ENCODE assay signal across 11 mouse cellular contexts in genomic region chr2:152728594-152728993, GRCm38 (mm10). TPM values are rescaled to one million over a fixed set of nuclear protein-coding genes. Genes with fewer than 3 reads are reported as not detected.
A peak's percentile ranks its signal among the peaks of the same experiment; 100 is the strongest.
DNase-seq lines count a peak whose midpoint lies in the region; ATAC-seq and TF ChIP-seq lines count a peak whose summit lies in the region.
"Had no signal": no experiment of that assay in that cellular context is flagged by ENCODE, and none has a peak within 500 bp of the region (broad histone marks: within the 10 kb centered on the region; RNA-seq: fewer than 3 reads in every experiment).

No protein-coding gene starts in this region.

- 81% methylated on average over 7 of the region's 7 CpGs for WGBS in heart, embryonic 15.5 days
- 85% methylated on average over 7 of the region's 7 CpGs for WGBS in midbrain, embryonic 12.5 days
- 89% methylated on average over 7 of the region's 7 CpGs for WGBS in midbrain, embryonic 11.5 days
- WGBS in limb, embryonic 10.5 days = 80% methylated on average over 7 of the region's 7 CpGs
- WGBS in stomach, postnatal 0 days = 51% methylated on average over 7 of the region's 7 CpGs

- H3K9ac ChIP-seq in heart, embryonic 15.5 days = no peak overlapping the region
- H3K9ac ChIP-seq in midbrain, embryonic 12.5 days (replicated peaks) = no peak overlapping the region
- H3K9ac ChIP-seq in midbrain, embryonic 11.5 days (ENCODE audit: low read length) = no peak overlapping the region
- H3K9ac ChIP-seq in stomach, postnatal 0 days (ENCODE audit: low read length) = no peak overlapping the region

- no peak overlapping the region for H3K4me2 ChIP-seq in heart, embryonic 15.5 days
- H3K4me2 ChIP-seq in midbrain, embryonic 12.5 days (replicated peaks) = no peak overlapping the region
- H3K4me2 ChIP-seq in midbrain, embryonic 11.5 days = no peak overlapping the region
- H3K4me2 ChIP-seq in stomach, postnatal 0 days (replicated peaks; ENCODE audit: low read depth) = no peak overlapping the region

- ATAC-seq in heart, embryonic 15.5 days (replicated peaks; ENCODE audit: insufficient number of reproducible peaks, insufficient read depth, low FRiP score, low read depth) = no peak
- ATAC-seq in midbrain, embryonic 12.5 days (ENCODE audit: low FRiP score, low read depth) = no peak
- ATAC-seq in midbrain, embryonic 11.5 days (ENCODE audit: low FRiP score) = no peak
- ATAC-seq in stomach, postnatal 0 days (ENCODE audit: low FRiP score, low TSS enrichment) = no peak

- no peaks in the 10 kb centered on the region for H3K36me3 ChIP-seq in heart, embryonic 15.5 days
- H3K36me3 ChIP-seq in midbrain, embryonic 12.5 days = no peaks in the 10 kb centered on the region
- no peaks in the 10 kb centered on the region for H3K36me3 ChIP-seq in midbrain, embryonic 11.5 days (ENCODE audit: control insufficient read depth, insufficient read depth, low read length)
- no peaks in the 10 kb centered on the region for H3K36me3 ChIP-seq in limb, embryonic 10.5 days
- H3K36me3 ChIP-seq in stomach, postnatal 0 days (ENCODE audit: control insufficient read depth, insufficient read depth, low read length) = no peaks in the 10 kb centered on the region

- no peak overlapping the region for H3K4me3 ChIP-seq in heart, embryonic 15.5 days
- H3K4me3 ChIP-seq in midbrain, embryonic 12.5 days = no peak overlapping the region
- no peak overlapping the region for H3K4me3 ChIP-seq in midbrain, embryonic 11.5 days (ENCODE audit: low read depth, low read length)
- no peak overlapping the region for H3K4me3 ChIP-seq in limb, embryonic 10.5 days
- H3K4me3 ChIP-seq in stomach, postnatal 0 days (ENCODE audit: low read depth, low read length) = no peak overlapping the region
- H3K4me3 ChIP-seq: megakaryocyte, embryonic 14.5 days had no signal

- H3K9me3 ChIP-seq in heart, embryonic 15.5 days (replicated peaks) = no peaks in the 10 kb centered on the region
- no peaks in the 10 kb centered on the region for H3K9me3 ChIP-seq in midbrain, embryonic 12.5 days
- no peaks in the 10 kb centered on the region for H3K9me3 ChIP-seq in midbrain, embryonic 11.5 days (ENCODE audit: control insufficient read depth, low read length)
- no peaks in the 10 kb centered on the region for H3K9me3 ChIP-seq in limb, embryonic 10.5 days (replicated peaks)
- H3K9me3 ChIP-seq in stomach, postnatal 0 days (ENCODE audit: control insufficient read depth, low read length) = no peaks in the 10 kb centered on the region
- H3K9me3 ChIP-seq: megakaryocyte, embryonic 14.5 days had no signal

- H3K27me3 ChIP-seq in heart, embryonic 15.5 days = no peaks in the 10 kb centered on the region; the same call in 1 of the 2 replicates
- H3K27me3 ChIP-seq in midbrain, embryonic 12.5 days = peaks cover 13% of the 10 kb centered on the region
- no peaks in the 10 kb centered on the region for H3K27me3 ChIP-seq in midbrain, embryonic 11.5 days (ENCODE audit: control insufficient read depth, insufficient read depth, low read length)
- H3K27me3 ChIP-seq in limb, embryonic 10.5 days (ENCODE audit: low read depth, poor library complexity, severe bottlenecking) = no peaks in the 10 kb centered on the region
- H3K27me3 ChIP-seq in stomach, postnatal 0 days (ENCODE audit: control insufficient read depth, insufficient read depth, low read length) = no peaks in the 10 kb centered on the region

- DNase-seq in heart, adult 9 months (ENCODE audit: low spot score in 2 of 2) = no peak
- no peak for DNase-seq in midbrain, embryonic 11.5 days (ENCODE audit: low spot score, missing footprints)
- DNase-seq in limb, embryonic 10.5 days (ENCODE audit: low spot score) = no peak
- DNase-seq in stomach, postnatal 0 days (ENCODE audit: low spot score) = peak; percentile 17
- DNase-seq in adrenal gland, adult 8-10 months = no peak
- DNase-seq in cerebellum, adult 8-10 months = no peak
- DNase-seq: cerebellum, postnatal 36 days had no signal

- H3K27ac ChIP-seq in heart, embryonic 15.5 days = peak overlapping the region; percentile 78
- H3K27ac ChIP-seq in midbrain, embryonic 12.5 days (replicated peaks) = 0 out of 2 replicates have a peak overlapping the region, but pooled peaks have one; percentile 40
- no peak overlapping the region for H3K27ac ChIP-seq in midbrain, embryonic 11.5 days (ENCODE audit: low read depth, low read length)
- H3K27ac ChIP-seq in limb, embryonic 10.5 days = peak overlapping the region; percentile 88
- H3K27ac ChIP-seq in stomach, postnatal 0 days (replicated peaks) = peak overlapping the region; percentile 91

- H3K4me1 ChIP-seq in heart, embryonic 15.5 days (replicated peaks) = peaks cover 51% of the 10 kb centered on the region
- H3K4me1 ChIP-seq in midbrain, embryonic 12.5 days = peaks cover 30% of the 10 kb centered on the region
- H3K4me1 ChIP-seq in midbrain, embryonic 11.5 days (ENCODE audit: control insufficient read depth, insufficient read depth, low read length) = peaks cover 22% of the 10 kb centered on the region
- peaks cover 93% of the 10 kb centered on the region for H3K4me1 ChIP-seq in limb, embryonic 10.5 days
- peaks cover 10% of the 10 kb centered on the region for H3K4me1 ChIP-seq in stomach, postnatal 0 days (replicated peaks; ENCODE audit: control insufficient read depth, insufficient read depth)

- TF ChIP-seq EP300 in stomach, postnatal 0 days (optimal IDR thresholded peaks at IDR 0.05) = no peak

- TF ChIP-seq CTCF in stomach, postnatal 0 days (IDR thresholded peaks at IDR 0.05; ENCODE audit: low read depth) = no peak

RNA-seq across cellular contexts. Expression of gene Id1, which starts 7.5 kb away (rescaled TPM):
- 61.9 and 63.1 TPM in 2 replicates for polyA plus RNA-seq in heart, embryonic 15.5 days (2015; fragmentation: Nextera tagmentation; extraction: Ambion mirVana)
- polyA plus RNA-seq in midbrain, embryonic 12.5 days (2016; fragmentation: Nextera tagmentation; extraction: Ambion mirVana) = 65.1 and 69.6 TPM in 2 replicates
- 66.0 and 70.7 TPM in 2 replicates for polyA plus RNA-seq in midbrain, embryonic 11.5 days (2014; fragmentation: Nextera tagmentation; extraction: Ambion mirVana)
- 132 and 178 TPM in 2 replicates for polyA plus RNA-seq in limb, embryonic 10.5 days (2016; fragmentation: Nextera tagmentation; extraction: Ambion mirVana)
- 191 and 228 TPM in 2 replicates for polyA plus RNA-seq in stomach, postnatal 0 days (2015; fragmentation: Nextera tagmentation; extraction: Ambion mirVana)
- total RNA-seq in adrenal gland, adult 8-10 months (2022) = 10 to 100 TPM; 38.9 to 74.3 (median 55.1) TPM

RNA-seq across cellular contexts. Expression of gene Cox4i2, which starts 25.4 kb away (rescaled TPM):
- 20.8 and 24.2 TPM in 2 replicates for polyA plus RNA-seq in heart, embryonic 15.5 days (2015; fragmentation: Nextera tagmentation; extraction: Ambion mirVana)
- 3.2 and 3.9 TPM in 2 replicates for polyA plus RNA-seq in midbrain, embryonic 12.5 days (2016; fragmentation: Nextera tagmentation; extraction: Ambion mirVana)
- polyA plus RNA-seq in midbrain, embryonic 11.5 days (2014; fragmentation: Nextera tagmentation; extraction: Ambion mirVana) = 2.8 and 3.7 TPM in 2 replicates
- 11.2 and 18.4 TPM in 2 replicates for polyA plus RNA-seq in limb, embryonic 10.5 days (2016; fragmentation: Nextera tagmentation; extraction: Ambion mirVana)
- polyA plus RNA-seq in stomach, postnatal 0 days (2015; fragmentation: Nextera tagmentation; extraction: Ambion mirVana) = 9.8 and 10.6 TPM in 2 replicates
- 1 to 10 TPM; 1.3 to 4.4 (median 2.7) TPM for total RNA-seq in adrenal gland, adult 8-10 months (2022)
- total RNA-seq: CH12.LX had no signal

RNA-seq across cellular contexts. Expression of gene Mcts2, which starts 41.8 kb away (rescaled TPM):
- polyA plus RNA-seq in heart, embryonic 15.5 days (2015; fragmentation: Nextera tagmentation; extraction: Ambion mirVana) = 18.9 and 20.3 TPM in 2 replicates
- polyA plus RNA-seq in midbrain, embryonic 12.5 days (2016; fragmentation: Nextera tagmentation; extraction: Ambion mirVana) = 38.4 and 39.6 TPM in 2 replicates
- 43.4 and 48.6 TPM in 2 replicates for polyA plus RNA-seq in midbrain, embryonic 11.5 days (2014; fragmentation: Nextera tagmentation; extraction: Ambion mirVana)
- polyA plus RNA-seq in limb, embryonic 10.5 days (2016; fragmentation: Nextera tagmentation; extraction: Ambion mirVana) = 38.0 and 43.9 TPM in 2 replicates
- 22.9 and 23.4 TPM in 2 replicates for polyA plus RNA-seq in stomach, postnatal 0 days (2015; fragmentation: Nextera tagmentation; extraction: Ambion mirVana)
- 10 to 100 TPM; 28.1 to 32.3 (median 29.7) TPM for total RNA-seq in adrenal gland, adult 8-10 months (2022)

RNA-seq across cellular contexts. Expression of gene H13, which starts 59.3 kb away (rescaled TPM):
- polyA plus RNA-seq in heart, embryonic 15.5 days (2015; fragmentation: Nextera tagmentation; extraction: Ambion mirVana) = 70.6 and 86.1 TPM in 2 replicates
- 142 and 147 TPM in 2 replicates for polyA plus RNA-seq in midbrain, embryonic 12.5 days (2016; fragmentation: Nextera tagmentation; extraction: Ambion mirVana)
- polyA plus RNA-seq in midbrain, embryonic 11.5 days (2014; fragmentation: Nextera tagmentation; extraction: Ambion mirVana) = 117 and 119 TPM in 2 replicates
- 104 and 118 TPM in 2 replicates for polyA plus RNA-seq in limb, embryonic 10.5 days (2016; fragmentation: Nextera tagmentation; extraction: Ambion mirVana)
- 110 and 121 TPM in 2 replicates for polyA plus RNA-seq in stomach, postnatal 0 days (2015; fragmentation: Nextera tagmentation; extraction: Ambion mirVana)
- total RNA-seq in adrenal gland, adult 8-10 months (2022) = 100 to 1,000 TPM; 162 to 222 (median 201) TPM
